Mouse (Mus musculus): ENCODE data around the gene Apod. TPM values are rescaled to one million over a fixed set of nuclear protein-coding genes. Genes with fewer than 3 reads are reported as not detected.
A peak's percentile ranks its signal among the peaks of the same experiment; 100 is the strongest.
"Not testable (repeated sequence)": the region's sequence is repeated elsewhere in the genome, so short reads cannot be mapped to it uniquely, and the experiment has no call there.

The Apod gene
- polyA plus RNA-seq, 1 experiment from 2014 or later: 0.27 TPM

DNA sequence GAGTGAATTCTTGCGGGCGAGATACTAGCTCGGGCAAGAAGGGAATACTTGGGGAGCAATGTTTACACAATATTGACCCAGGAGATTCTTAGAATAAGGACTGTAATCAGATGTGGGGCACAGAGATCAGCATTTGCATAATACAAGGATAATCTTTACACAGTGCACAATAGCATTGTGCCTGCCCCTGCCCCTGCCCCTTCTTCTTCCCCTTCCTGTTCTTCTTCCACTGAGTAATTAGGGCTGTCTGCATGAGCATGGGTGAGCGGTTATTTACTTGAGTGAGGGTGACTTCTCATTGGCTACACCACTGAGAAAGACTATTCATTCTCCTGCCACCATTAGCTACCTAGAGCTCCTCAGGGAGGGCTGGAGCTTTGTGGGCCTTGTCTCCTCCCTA is 6.9 kb upstream of the Apod start:
- Histone ChIP-seq H3K4me2 (no peak overlapping the region), H3K36me3 (no peaks in the 10 kb centered on the region), H3K4me1 (replicated peaks) (peaks cover 11% of the 10 kb centered on the region), H3K27ac (ENCODE audit: poor library complexity, severe bottlenecking) (no peak overlapping the region), H3K27me3 (replicated peaks) (no peaks in the 10 kb centered on the region), H3K9me3 (replicated peaks) (no peaks in the 10 kb centered on the region), H3K9ac (no peak overlapping the region), H3K4me3 (no peak overlapping the region)
- WGBS: 76% methylated on average over 4 of the region's 4 CpGs
- no peak for ATAC-seq (ENCODE audit: insufficient number of reproducible peaks, low FRiP score)

DNA sequence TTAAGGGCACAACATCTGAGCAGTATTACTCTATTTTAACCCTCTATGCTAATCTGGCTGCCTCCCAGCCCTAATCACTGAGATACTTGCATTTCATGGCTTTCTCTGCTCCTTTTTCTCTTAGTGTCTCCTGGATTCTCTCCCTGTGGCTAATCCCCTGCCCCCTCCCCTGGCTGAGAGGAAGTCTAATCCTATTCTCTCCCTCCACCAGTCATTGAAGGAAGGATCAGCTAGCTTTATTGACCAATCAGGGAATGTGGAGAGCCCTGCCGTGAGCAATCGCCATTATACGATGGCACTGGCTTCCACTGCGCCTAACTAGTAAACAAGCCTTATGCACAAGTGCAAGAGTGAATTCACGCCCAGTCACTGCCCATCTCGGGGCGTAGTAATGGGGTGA is 6.3 kb upstream of the Apod start:
- Histone ChIP-seq H3K27ac (ENCODE audit: poor library complexity, severe bottlenecking) (no peak overlapping the region), H3K4me2 (no peak overlapping the region), H3K36me3 (no peaks in the 10 kb centered on the region), H3K27me3 (replicated peaks) (no peaks in the 10 kb centered on the region), H3K4me1 (replicated peaks) (peaks cover 11% of the 10 kb centered on the region), H3K9me3 (replicated peaks) (no peaks in the 10 kb centered on the region), H3K4me3 (no peak overlapping the region), H3K9ac (no peak overlapping the region)
- 86% methylated on average over 7 of the region's 7 CpGs for WGBS
- ATAC-seq (ENCODE audit: insufficient number of reproducible peaks, low FRiP score): no peak

DNA sequence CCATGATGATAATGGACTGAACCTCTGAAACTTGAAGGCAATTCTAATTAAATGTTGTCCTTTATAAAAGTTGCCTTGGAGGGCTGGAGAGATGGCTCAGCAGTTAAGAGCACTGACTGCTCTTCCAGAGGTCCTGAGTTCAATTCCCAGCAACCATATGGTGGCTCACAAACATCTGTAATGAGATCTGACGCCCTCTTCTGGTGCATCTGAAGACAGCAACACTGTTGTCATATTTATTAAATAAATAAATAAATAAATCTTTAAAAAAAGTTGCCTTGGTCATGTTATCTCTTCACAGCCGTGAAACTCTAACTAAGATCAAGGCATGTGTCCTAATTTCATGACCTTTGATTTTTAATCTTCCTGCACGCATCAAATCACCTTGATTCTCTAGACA is 5.1 kb upstream of the Apod start:
- WGBS: 59% methylated on average over 3 of the region's 3 CpGs
- H3K4me1 ChIP-seq (replicated peaks): peaks cover 11% of the 10 kb centered on the region; the same call in 1 of the 2 replicates
- not testable (repeated sequence) for ATAC-seq (ENCODE audit: insufficient number of reproducible peaks, low FRiP score); H3K36me3 ChIP-seq; H3K9ac ChIP-seq; H3K27ac ChIP-seq (ENCODE audit: poor library complexity, severe bottlenecking); H3K4me2 ChIP-seq; H3K4me3 ChIP-seq; H3K27me3 ChIP-seq (replicated peaks); H3K9me3 ChIP-seq (replicated peaks)

DNA sequence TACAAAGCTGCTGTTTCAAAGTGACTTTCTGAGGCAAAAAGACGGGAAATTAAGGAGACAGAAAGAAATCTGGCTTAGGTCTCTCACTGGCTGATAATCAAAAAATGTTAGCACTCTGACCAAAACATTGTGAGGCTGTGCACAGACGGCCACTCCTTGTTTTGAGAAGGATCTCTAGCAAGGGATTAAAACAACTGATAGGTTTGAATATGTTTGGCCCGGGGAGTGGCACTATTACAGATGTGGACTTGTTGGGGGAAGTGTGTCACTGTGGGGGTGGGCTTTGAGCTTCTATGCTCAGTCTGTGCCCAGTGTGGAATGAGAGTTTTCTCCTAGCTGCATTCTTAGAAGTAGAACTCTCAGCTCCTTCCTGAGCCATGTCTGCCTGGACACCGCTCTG is 4.7 kb upstream of the Apod start:
- Histone ChIP-seq H3K36me3 (no peaks in the 10 kb centered on the region), H3K4me2 (no peak overlapping the region), H3K4me1 (replicated peaks) (peaks cover 11% of the 10 kb centered on the region; the same call in 1 of the 2 replicates), H3K27ac (ENCODE audit: poor library complexity, severe bottlenecking) (0 out of 2 replicates have a peak overlapping the region, but pooled peaks have one; percentile 10), H3K9ac (no peak overlapping the region), H3K4me3 (no peak overlapping the region), H3K9me3 (replicated peaks) (no peaks in the 10 kb centered on the region), H3K27me3 (replicated peaks) (no peaks in the 10 kb centered on the region)
- ATAC-seq (ENCODE audit: insufficient number of reproducible peaks, low FRiP score): no peak
- 42% methylated on average over 4 of the region's 4 CpGs for WGBS

DNA sequence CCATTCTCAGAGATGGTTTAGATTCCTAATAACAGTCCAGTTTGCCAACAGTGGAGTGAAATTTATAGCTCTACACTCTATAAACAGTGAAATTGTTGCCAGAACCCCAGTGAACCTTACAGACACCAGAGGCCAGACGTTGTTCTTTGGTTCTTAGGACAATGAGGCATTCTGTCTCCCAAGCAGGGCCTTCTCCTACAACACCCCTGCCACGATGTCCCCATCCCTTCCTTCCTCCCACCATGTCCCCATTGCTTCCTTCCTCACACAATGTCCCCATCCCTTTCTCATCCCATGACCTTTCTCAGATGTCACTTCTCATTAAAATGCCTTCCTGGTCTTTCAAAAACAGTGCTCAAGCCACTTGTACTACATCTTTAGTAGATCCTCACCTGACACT is 3.8 kb upstream of the Apod start:
- Histone ChIP-seq H3K9me3 (replicated peaks) (no peaks in the 10 kb centered on the region), H3K4me1 (replicated peaks) (peaks cover 11% of the 10 kb centered on the region; the same call in 1 of the 2 replicates), H3K4me2 (no peak overlapping the region), H3K9ac (no peak overlapping the region), H3K4me3 (no peak overlapping the region), H3K27me3 (replicated peaks) (no peaks in the 10 kb centered on the region), H3K36me3 (no peaks in the 10 kb centered on the region), H3K27ac (ENCODE audit: poor library complexity, severe bottlenecking) (no peak overlapping the region)
- 56% methylated on average over 2 of the region's 2 CpGs for WGBS
- no peak for ATAC-seq (ENCODE audit: insufficient number of reproducible peaks, low FRiP score)

DNA sequence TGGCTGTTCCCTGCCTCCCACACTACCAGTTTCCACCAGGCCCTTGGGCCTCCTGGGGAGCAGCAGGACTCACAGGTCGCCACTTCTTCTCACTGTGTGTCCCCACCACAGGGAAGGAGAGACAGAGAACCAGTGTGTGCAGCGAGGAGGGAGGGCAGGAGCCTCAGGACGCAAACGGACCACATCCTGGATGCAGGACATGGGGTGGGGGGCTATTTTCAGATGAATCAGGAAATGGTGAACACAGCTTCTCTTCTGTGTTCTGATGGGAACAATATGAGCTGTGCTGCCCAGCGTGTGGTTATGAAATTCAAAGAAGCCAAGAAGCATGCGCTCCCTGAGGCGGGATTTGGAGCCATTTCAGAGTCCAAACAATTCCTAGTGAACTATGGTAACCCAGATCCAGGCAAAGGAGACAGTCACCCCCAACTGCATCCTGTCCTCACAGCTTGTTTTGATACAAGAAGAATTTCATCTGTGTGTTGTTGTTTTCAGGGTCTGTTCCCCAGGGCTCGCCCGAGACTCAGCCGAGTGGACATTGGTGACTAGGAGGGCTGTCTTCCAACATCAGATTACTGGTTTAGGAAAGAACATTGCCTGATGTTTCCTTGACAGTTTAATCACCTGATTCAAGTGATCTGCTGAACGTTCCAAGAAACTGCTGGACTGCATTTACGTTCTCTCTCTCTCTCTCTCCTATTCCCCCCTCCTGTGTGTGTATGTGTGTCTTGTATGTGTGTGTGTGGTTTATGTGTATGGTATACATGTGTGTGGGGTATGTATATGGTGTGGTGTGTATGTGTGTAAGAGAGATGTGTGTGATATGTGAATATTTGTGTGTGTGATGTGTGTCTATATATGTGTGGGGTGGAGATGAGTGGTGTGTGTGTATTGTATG is 1.9 kb upstream of the Apod start:
- not testable (repeated sequence) for H3K27ac ChIP-seq (ENCODE audit: poor library complexity, severe bottlenecking); H3K36me3 ChIP-seq; ATAC-seq (ENCODE audit: insufficient number of reproducible peaks, low FRiP score); H3K9me3 ChIP-seq (replicated peaks); H3K4me3 ChIP-seq; H3K9ac ChIP-seq; H3K4me2 ChIP-seq; H3K27me3 ChIP-seq (replicated peaks)
- H3K4me1 ChIP-seq (replicated peaks): peaks cover 14% of the 10 kb centered on the region; the same call in 1 of the 2 replicates
- WGBS: 50% methylated on average over 12 of the region's 12 CpGs

DNA sequence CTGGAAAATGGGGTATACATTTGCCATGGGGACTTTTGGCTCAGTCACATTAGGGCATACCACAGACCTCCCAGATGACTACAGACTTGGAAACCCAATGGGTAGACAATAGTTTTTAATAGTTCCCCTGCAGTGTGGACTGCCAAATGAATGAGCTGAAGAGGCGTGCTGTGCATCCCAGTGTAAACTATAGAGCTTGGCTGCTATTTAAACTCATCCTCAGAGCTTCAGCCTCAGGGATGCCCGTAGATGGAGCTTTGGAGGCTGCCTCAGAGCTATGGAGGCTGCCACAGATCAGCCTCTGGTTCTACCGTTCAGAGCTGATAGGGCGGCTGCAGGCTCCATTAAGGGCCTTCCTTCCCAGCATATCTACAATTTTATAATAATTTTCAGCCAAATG is 686 bp upstream of the Apod start:
- H3K36me3 ChIP-seq: no peaks in the 10 kb centered on the region
- peaks cover 14% of the 10 kb centered on the region; the same call in 1 of the 2 replicates for H3K4me1 ChIP-seq (replicated peaks)
- no peaks in the 10 kb centered on the region for H3K27me3 ChIP-seq (replicated peaks)
- no peaks in the 10 kb centered on the region for H3K9me3 ChIP-seq (replicated peaks)
- no peak for ATAC-seq (ENCODE audit: insufficient number of reproducible peaks, low FRiP score)
- no peak overlapping the region for H3K4me2 ChIP-seq
- WGBS: 82% methylated on average over 4 of the region's 4 CpGs
- no peak overlapping the region for H3K27ac ChIP-seq (ENCODE audit: poor library complexity, severe bottlenecking)
- no peak overlapping the region for H3K9ac ChIP-seq
- no peak overlapping the region for H3K4me3 ChIP-seq

DNA sequence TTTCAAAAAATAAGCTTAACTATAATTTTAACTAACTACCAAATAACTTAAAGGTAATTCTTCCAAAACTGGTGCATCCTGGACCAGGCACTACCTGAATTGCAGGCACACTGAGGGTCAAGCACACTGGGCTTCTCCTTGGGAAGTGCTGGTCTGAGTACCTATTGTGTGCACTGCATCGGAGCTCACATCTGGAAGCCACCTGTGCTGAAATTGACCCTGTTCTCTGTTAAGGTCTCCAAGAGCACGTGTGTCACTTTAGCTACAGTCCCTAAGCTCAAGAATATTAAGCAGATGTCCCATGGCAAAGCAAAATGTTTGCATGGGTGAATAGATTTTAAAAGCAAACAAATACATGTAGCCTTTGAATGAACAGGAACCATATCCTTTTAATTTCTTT is 997 bp downstream of the Apod start:
- H3K4me3 ChIP-seq: no peak overlapping the region
- no peaks in the 10 kb centered on the region for H3K27me3 ChIP-seq (replicated peaks)
- H3K4me2 ChIP-seq: no peak overlapping the region
- H3K9ac ChIP-seq: no peak overlapping the region
- no peaks in the 10 kb centered on the region for H3K36me3 ChIP-seq
- H3K9me3 ChIP-seq (replicated peaks): no peaks in the 10 kb centered on the region
- H3K27ac ChIP-seq (ENCODE audit: poor library complexity, severe bottlenecking): no peak overlapping the region
- ATAC-seq (ENCODE audit: insufficient number of reproducible peaks, low FRiP score): no peak
- 72% methylated on average over 2 of the region's 2 CpGs for WGBS
- 0 out of 2 replicates have a peak, but pooled peaks cover 8% of the 10 kb centered on the region for H3K4me1 ChIP-seq (replicated peaks)

DNA sequence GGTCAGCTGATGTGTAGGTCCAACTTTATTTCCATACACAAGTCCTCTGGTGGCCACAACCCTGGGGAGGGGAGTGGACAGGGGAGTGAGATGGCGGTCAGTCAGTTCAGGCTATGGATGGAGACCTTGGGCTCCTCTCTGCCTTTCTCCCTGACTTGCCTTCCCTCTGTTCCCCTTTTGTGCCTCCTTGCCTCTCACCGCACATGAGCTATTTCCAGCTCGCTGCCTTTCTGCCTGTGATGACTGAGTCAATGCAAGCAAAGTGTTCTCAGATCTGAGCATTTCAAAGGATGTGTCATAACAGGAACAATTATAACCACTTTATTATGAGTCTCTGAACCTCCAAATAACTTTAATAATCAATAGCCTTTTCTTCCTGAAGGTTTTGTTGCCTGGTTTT is 2.3 kb downstream of the Apod start:
- H3K9ac ChIP-seq: no peak overlapping the region
- no peak overlapping the region for H3K27ac ChIP-seq (ENCODE audit: poor library complexity, severe bottlenecking)
- no peak overlapping the region for H3K4me3 ChIP-seq
- 62% methylated on average over 3 of the region's 3 CpGs for WGBS
- 0 out of 2 replicates have a peak, but pooled peaks cover 8% of the 10 kb centered on the region for H3K4me1 ChIP-seq (replicated peaks)
- no peaks in the 10 kb centered on the region for H3K36me3 ChIP-seq
- ATAC-seq (ENCODE audit: insufficient number of reproducible peaks, low FRiP score): no peak
- no peaks in the 10 kb centered on the region for H3K27me3 ChIP-seq (replicated peaks)
- H3K9me3 ChIP-seq (replicated peaks): no peaks in the 10 kb centered on the region
- H3K4me2 ChIP-seq: no peak overlapping the region

DNA sequence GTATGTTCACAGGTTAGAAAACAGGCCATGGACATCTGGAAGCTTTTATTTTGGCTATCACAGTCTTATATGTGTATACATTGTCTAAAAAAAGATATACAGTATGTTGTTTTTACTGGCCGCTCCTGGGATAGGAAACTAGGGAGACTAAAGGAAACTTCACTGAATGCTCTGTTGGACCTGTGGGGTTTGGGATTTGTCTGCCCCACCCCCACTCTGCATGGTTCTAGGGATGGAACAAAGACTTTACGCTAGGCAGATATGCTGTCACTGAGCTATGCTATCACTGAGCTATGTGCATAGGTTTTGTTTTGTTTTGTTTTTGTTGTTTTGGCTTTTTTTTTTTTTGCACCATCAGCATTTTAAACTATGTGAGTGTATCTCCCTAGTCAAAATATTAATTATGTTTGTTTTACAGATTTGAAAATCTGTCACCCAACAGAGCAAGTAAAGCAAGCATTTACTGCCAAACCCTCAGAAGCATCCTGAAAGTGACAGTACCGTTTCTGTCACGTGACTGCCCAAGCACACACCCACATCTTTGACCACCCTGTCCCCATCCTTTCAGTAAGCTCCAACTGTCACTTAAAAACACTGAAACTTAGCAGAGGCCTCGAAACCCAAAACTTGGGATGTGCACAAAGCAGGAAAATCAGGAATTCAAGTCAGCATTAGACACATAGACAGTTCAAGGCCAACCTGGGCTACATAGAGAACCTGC is 9.2 kb downstream of the Apod start:
- no peak overlapping the region for H3K27ac ChIP-seq (ENCODE audit: poor library complexity, severe bottlenecking)
- no peaks in the 10 kb centered on the region for H3K9me3 ChIP-seq (replicated peaks)
- no peak overlapping the region for H3K4me2 ChIP-seq
- ATAC-seq (ENCODE audit: insufficient number of reproducible peaks, low FRiP score): 0 out of 2 replicates have a peak, but pooled peaks have one; percentile 59
- no peak overlapping the region for H3K9ac ChIP-seq
- 58% methylated on average over 5 of the region's 5 CpGs for WGBS
- H3K27me3 ChIP-seq (replicated peaks): no peaks in the 10 kb centered on the region
- no peaks in the 10 kb centered on the region for H3K36me3 ChIP-seq
- peaks cover 2% of the 10 kb centered on the region; the same call in 1 of the 2 replicates for H3K4me1 ChIP-seq (replicated peaks)
- H3K4me3 ChIP-seq: no peak overlapping the region

DNA sequence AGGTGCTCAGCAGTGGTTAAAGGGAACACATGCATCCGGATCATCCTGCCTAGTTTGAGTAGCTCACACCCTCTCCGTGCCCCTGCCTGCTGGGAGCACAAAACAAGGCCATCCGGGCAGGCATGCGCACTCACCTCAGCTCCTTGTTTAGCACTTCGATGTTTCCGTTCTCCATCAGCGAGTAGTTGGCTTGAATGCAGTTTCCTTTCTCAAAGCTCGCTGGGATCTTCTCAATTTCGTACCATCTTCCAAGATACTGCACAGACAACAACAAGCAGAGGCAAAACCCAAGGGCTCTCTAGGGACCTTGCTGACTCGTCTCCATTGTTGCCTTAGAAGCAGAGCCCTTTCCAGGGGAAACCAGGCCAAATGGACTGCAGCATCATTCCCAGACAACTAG is 11.3 kb downstream of the Apod start:
- peaks cover 12% of the 10 kb centered on the region for H3K4me1 ChIP-seq (replicated peaks)
- no peak overlapping the region for H3K9ac ChIP-seq
- H3K9me3 ChIP-seq (replicated peaks): no peaks in the 10 kb centered on the region
- H3K4me3 ChIP-seq: no peak overlapping the region
- H3K36me3 ChIP-seq: no peaks in the 10 kb centered on the region
- 70% methylated on average over 10 of the region's 10 CpGs for WGBS
- H3K27me3 ChIP-seq (replicated peaks): no peaks in the 10 kb centered on the region
- no peak overlapping the region for H3K4me2 ChIP-seq
- ATAC-seq (ENCODE audit: insufficient number of reproducible peaks, low FRiP score): no peak
- no peak overlapping the region for H3K27ac ChIP-seq (ENCODE audit: poor library complexity, severe bottlenecking)
